Mouse (Mus musculus): ENCODE measurements around the gene Lag3. TPM values are rescaled to one million over a fixed set of nuclear protein-coding genes. Genes with fewer than 3 reads are reported as not detected.
"Not testable (repeated sequence)": the region's sequence is repeated elsewhere in the genome, so short reads cannot be mapped to it uniquely, and the experiment has no call there.

Gene Lag3
- polyA plus RNA-seq, 1 experiment from 2014 or later: 1.1 TPM

DNA sequence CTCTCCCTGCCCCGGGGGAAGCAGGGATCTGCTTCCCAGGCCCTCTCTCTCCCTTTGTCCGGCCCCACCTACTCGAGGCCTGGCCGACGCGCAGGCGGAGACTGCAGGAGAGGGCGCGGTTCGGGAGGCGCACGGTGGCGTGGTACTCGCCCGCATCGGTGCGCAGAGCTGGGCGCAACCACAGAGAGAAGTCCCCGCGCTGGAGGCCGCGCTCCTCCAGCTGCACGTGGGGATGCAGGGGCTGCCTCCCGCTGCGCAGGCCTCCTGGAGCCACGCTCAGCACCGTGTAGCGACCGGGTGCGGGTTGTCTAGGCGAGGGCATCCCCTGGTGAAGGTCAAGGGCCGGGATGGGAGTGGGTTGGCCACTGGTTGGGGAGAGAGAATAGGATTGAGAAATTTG lies 1.5 kb downstream of the Lag3 start:
- Histone ChIP-seq H3K36me3 (peaks cover 28% of the 10 kb centered on the region), H3K4me2 (peak overlapping the region; percentile 64), H3K4me3 (peak overlapping the region; percentile 34), H3K27ac (replicated peaks) (no peak overlapping the region), H3K9ac (peak overlapping the region; percentile 75), H3K27me3 (replicated peaks) (peaks cover 32% of the 10 kb centered on the region), H3K4me1 (peaks cover 51% of the 10 kb centered on the region), H3K9me3 (no peaks in the 10 kb centered on the region)
- 5% methylated on average over 32 of the region's 32 CpGs for WGBS
- ATAC-seq (ENCODE audit: extremely low read depth, insufficient number of reproducible peaks, low FRiP score, low TSS enrichment): no peak

- Histone ChIP-seq H3K9me3 (no peaks in the 10 kb centered on the region), H3K4me3 (no peak overlapping the region), H3K4me2 (no peak overlapping the region), H3K36me3 (peaks cover 6% of the 10 kb centered on the region), H3K27me3 (replicated peaks) (peaks cover 32% of the 10 kb centered on the region), H3K9ac (no peak overlapping the region), H3K4me1 (peaks cover 39% of the 10 kb centered on the region), H3K27ac (replicated peaks) (no peak overlapping the region)
- ATAC-seq (ENCODE audit: extremely low read depth, insufficient number of reproducible peaks, low FRiP score, low TSS enrichment): no peak
- WGBS: 76% methylated on average over 1 of the region's 1 CpGs
These were observed 3.7 kb downstream of the Lag3 start for GRCm38 (mm10) chr6:124907767-124908166.

GRCm38 (mm10) chr6:124904991-124905860 lies 6.3 kb downstream of the Lag3 start:
- Histone ChIP-seq H3K27ac (replicated peaks) (peak overlapping the region; percentile 99), H3K4me1 (peaks cover 21% of the 10 kb centered on the region), H3K9ac (peak overlapping the region; percentile 86), H3K36me3 (no peaks in the 10 kb centered on the region), H3K9me3 (no peaks in the 10 kb centered on the region), H3K4me3 (peak overlapping the region; percentile 62), H3K27me3 (replicated peaks) (peaks cover 23% of the 10 kb centered on the region), H3K4me2 (peak overlapping the region; percentile 87)
- no peak for ATAC-seq (ENCODE audit: extremely low read depth, insufficient number of reproducible peaks, low FRiP score, low TSS enrichment)
- WGBS: 36% methylated on average over 13 of the region's 16 CpGs

DNA sequence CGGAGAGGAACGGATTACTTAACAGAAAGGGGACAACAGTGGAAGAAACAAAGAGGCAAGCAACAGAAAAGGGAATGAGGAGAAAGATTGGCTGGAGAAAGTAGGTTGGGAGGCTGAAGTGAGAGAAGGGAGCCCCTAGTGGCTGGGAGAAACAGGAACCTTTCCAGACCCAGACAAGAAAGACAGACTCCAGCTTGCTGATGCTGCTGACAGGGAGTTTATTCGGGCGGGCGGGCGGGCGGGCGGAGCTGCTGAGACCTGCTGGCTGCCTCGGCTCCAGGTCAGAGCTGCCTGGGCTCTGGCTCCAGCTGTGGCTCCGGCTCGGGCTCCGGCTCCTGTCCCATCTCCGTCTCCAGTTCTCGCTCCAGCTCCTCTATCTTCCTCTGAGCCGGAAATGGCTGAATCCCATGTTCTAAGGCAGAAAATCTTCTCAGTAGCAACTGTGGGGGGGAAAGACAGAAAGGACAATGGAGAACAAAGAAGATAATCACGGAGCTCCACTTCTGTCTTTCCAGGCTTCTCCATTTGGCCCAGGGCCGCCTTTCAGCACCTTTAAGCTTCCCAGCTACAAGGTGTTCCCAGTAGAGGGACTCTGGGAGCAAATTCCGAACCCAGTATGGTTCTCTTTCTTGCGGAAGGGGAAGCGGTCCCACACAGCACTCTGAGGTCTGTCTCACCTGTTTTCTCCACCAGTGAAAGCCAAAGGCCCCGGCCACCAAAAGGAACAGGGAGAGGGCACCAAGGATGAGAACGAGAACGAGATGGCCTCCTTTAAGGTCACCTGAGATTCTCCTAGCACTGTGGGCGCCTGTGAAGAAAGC lies 7.1 kb downstream of the Lag3 start:
- H3K4me3 ChIP-seq: peak overlapping the region; percentile 62
- peak overlapping the region; percentile 86 for H3K9ac ChIP-seq
- peaks cover 14% of the 10 kb centered on the region for H3K4me1 ChIP-seq
- peak overlapping the region; percentile 99 for H3K27ac ChIP-seq (replicated peaks)
- no peaks in the 10 kb centered on the region for H3K9me3 ChIP-seq
- H3K4me2 ChIP-seq: peak overlapping the region; percentile 87
- peaks cover 15% of the 10 kb centered on the region for H3K27me3 ChIP-seq (replicated peaks)
- H3K36me3 ChIP-seq: no peaks in the 10 kb centered on the region
- ATAC-seq (ENCODE audit: extremely low read depth, insufficient number of reproducible peaks, low FRiP score, low TSS enrichment): no peak
- 9% methylated on average over 24 of the region's 24 CpGs for WGBS

GRCm38 (mm10) chr6:124903580-124904151 lies 7.8 kb downstream of the Lag3 start:
- Histone ChIP-seq H3K4me3 (peak overlapping the region; percentile 62), H3K9me3 (no peaks in the 10 kb centered on the region), H3K9ac (peak overlapping the region; percentile 86), H3K4me1 (peaks cover 14% of the 10 kb centered on the region), H3K4me2 (peak overlapping the region; percentile 87), H3K27ac (replicated peaks) (peak overlapping the region; percentile 99), H3K36me3 (no peaks in the 10 kb centered on the region), H3K27me3 (replicated peaks) (peaks cover 8% of the 10 kb centered on the region)
- WGBS: under 1% methylated on average over 23 of the region's 23 CpGs
- ATAC-seq (ENCODE audit: extremely low read depth, insufficient number of reproducible peaks, low FRiP score, low TSS enrichment): peak; percentile 77; the same call in 1 of the 2 replicates

DNA sequence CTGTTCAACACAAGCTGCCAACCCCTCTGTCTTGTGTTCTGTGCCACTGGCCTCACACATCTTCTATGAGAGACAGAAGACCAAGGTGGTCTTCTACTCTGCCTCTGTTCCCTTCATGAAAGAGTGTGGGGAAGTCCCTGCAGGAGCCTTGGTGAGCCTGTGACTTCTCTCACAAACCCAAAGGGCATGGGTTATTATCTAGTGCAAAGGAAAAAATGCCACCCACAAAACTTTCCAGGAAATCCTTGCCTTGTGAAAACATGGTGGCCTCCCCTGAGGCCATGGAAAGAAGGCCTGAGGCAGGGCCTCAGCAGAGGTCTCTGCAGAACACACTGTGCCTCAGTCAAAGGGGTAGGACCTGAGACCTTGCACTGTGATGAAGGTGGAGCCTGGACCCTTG lies 9.7 kb downstream of the Lag3 start:
- H3K4me3 ChIP-seq: no peak overlapping the region
- no peak overlapping the region for H3K4me2 ChIP-seq
- no peak for ATAC-seq (ENCODE audit: extremely low read depth, insufficient number of reproducible peaks, low FRiP score, low TSS enrichment)
- peaks cover 14% of the 10 kb centered on the region for H3K4me1 ChIP-seq
- H3K9ac ChIP-seq: no peak overlapping the region
- H3K9me3 ChIP-seq: no peaks in the 10 kb centered on the region
- no peak overlapping the region for H3K27ac ChIP-seq (replicated peaks)
- H3K36me3 ChIP-seq: no peaks in the 10 kb centered on the region
- H3K27me3 ChIP-seq (replicated peaks): no peaks in the 10 kb centered on the region

- H3K4me3 ChIP-seq: no peak overlapping the region
- H3K9me3 ChIP-seq: no peaks in the 10 kb centered on the region
- no peak for ATAC-seq (ENCODE audit: extremely low read depth, insufficient number of reproducible peaks, low FRiP score, low TSS enrichment)
- H3K27me3 ChIP-seq (replicated peaks): no peaks in the 10 kb centered on the region
- WGBS: 27% methylated on average over 10 of the region's 10 CpGs
- H3K9ac ChIP-seq: 0 out of 2 replicates have a peak overlapping the region, but pooled peaks have one; percentile 28
- H3K27ac ChIP-seq (replicated peaks): no peak overlapping the region
- H3K36me3 ChIP-seq: no peaks in the 10 kb centered on the region
- H3K4me2 ChIP-seq: no peak overlapping the region
- peaks cover 14% of the 10 kb centered on the region for H3K4me1 ChIP-seq
These were observed 10.6 kb downstream of the Lag3 start for GRCm38 (mm10) chr6:124900801-124901480.

- WGBS: 55% methylated on average over 8 of the region's 8 CpGs
- Histone ChIP-seq H3K9me3 (no peaks in the 10 kb centered on the region), H3K4me2 (no peak overlapping the region), H3K27me3 (replicated peaks) (no peaks in the 10 kb centered on the region), H3K4me3 (no peak overlapping the region), H3K9ac (no peak overlapping the region), H3K27ac (replicated peaks) (no peak overlapping the region), H3K36me3 (no peaks in the 10 kb centered on the region), H3K4me1 (peaks cover 9% of the 10 kb centered on the region)
- ATAC-seq (ENCODE audit: extremely low read depth, insufficient number of reproducible peaks, low FRiP score, low TSS enrichment): no peak
These were observed 11.3 kb downstream of the Lag3 start for GRCm38 (mm10) chr6:124900056-124900800.

DNA sequence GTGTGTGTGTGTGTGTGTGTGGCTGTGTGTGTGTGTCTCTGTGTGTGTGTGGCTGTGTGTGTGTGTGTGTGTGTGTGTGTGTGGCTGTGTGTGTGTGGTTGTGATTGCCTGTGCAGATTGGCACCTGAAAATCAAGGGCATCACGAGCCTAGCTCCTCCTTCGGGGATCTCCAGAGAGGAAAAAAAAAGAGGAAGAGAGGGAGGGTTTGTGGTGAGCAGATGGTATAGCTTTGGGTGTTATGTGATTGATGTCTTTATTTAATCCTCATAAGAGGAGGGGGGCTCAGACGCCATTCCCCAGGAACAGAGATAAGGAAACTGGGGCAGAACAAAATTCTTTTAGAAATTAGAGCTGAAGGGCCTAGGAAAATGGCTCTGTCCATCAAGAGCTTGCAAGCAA lies 13.1 kb downstream of the Lag3 start:
- H3K36me3 ChIP-seq: no peaks in the 10 kb centered on the region
- no peak for ATAC-seq (ENCODE audit: extremely low read depth, insufficient number of reproducible peaks, low FRiP score, low TSS enrichment)
- H3K4me2 ChIP-seq: no peak overlapping the region
- no peaks in the 10 kb centered on the region for H3K9me3 ChIP-seq
- no peak overlapping the region for H3K27ac ChIP-seq (replicated peaks)
- H3K4me1 ChIP-seq: no peaks in the 10 kb centered on the region
- H3K9ac ChIP-seq: no peak overlapping the region
- no peaks in the 10 kb centered on the region for H3K27me3 ChIP-seq (replicated peaks)
- no peak overlapping the region for H3K4me3 ChIP-seq
- 43% methylated on average over 3 of the region's 3 CpGs for WGBS

GRCm38 (mm10) chr6:124894113-124894512 lies 17.4 kb downstream of the Lag3 start:
- not testable (repeated sequence) for H3K4me1 ChIP-seq; H3K9ac ChIP-seq; H3K27ac ChIP-seq (replicated peaks); H3K36me3 ChIP-seq; H3K4me2 ChIP-seq; ATAC-seq (ENCODE audit: extremely low read depth, insufficient number of reproducible peaks, low FRiP score, low TSS enrichment); H3K27me3 ChIP-seq (replicated peaks); H3K4me3 ChIP-seq; H3K9me3 ChIP-seq
- 78% methylated on average over 2 of the region's 2 CpGs for WGBS

Measured in heart, embryonic 13.5 days (tissue).